Mouse (Mus musculus): ENCODE results near the gene Slc5a11. TPM values are rescaled to one million over a fixed set of nuclear protein-coding genes. Genes with fewer than 3 reads are reported as not detected.
A peak's percentile ranks its signal among the peaks of the same experiment; 100 is the strongest.

Slc5a11 gene
- polyA plus RNA-seq, 1 experiment from 2014 or later: not detected

DNA sequence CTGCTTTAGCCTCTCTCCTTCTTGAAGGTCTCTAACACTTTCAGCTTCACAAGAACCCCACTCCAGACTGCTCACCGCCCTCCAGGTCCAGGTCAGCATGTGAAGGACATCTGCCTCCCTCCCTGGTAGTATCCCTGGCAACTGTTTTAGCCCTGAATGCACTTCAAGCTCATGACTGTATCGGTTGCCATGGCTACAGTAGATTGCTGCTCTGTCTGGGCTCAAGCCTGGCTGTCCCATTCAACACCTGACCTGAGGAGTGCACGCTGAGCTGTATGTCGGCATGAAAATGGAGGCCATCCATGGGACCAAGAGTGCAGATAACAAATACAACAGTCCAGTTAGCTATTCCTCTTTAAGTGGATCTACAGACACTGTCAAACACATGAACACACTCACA lies 24.0 kb downstream of the Slc5a11 start:
- H3K27ac ChIP-seq (replicated peaks; ENCODE audit: low read depth, low read length): no peak overlapping the region
- ATAC-seq (replicated peaks; ENCODE audit: insufficient number of reproducible peaks, low FRiP score, low TSS enrichment, low read depth) (0 out of 2 replicates have a peak, but pooled peaks have one; percentile 9), DNase-seq (ENCODE audit: low spot score) (no peak)
- H3K4me2 ChIP-seq (ENCODE audit: low read depth, low read length): no peak overlapping the region
- H3K4me1 ChIP-seq (ENCODE audit: control insufficient read depth, insufficient read depth, low read length): no peaks in the 10 kb centered on the region
- no peaks in the 10 kb centered on the region for H3K27me3 ChIP-seq (ENCODE audit: control insufficient read depth, insufficient read depth, low read length)
- H3K9ac ChIP-seq (replicated peaks; ENCODE audit: low read length): no peak overlapping the region
- H3K4me3 ChIP-seq (ENCODE audit: low read depth, low read length): no peak overlapping the region
- no peaks in the 10 kb centered on the region for H3K36me3 ChIP-seq (replicated peaks; ENCODE audit: control insufficient read depth, insufficient read depth, low read depth, low read length)
- H3K9me3 ChIP-seq (replicated peaks; ENCODE audit: control insufficient read depth, low read length): no peaks in the 10 kb centered on the region
- 75% methylated on average over 4 of the region's 4 CpGs for WGBS

DNA sequence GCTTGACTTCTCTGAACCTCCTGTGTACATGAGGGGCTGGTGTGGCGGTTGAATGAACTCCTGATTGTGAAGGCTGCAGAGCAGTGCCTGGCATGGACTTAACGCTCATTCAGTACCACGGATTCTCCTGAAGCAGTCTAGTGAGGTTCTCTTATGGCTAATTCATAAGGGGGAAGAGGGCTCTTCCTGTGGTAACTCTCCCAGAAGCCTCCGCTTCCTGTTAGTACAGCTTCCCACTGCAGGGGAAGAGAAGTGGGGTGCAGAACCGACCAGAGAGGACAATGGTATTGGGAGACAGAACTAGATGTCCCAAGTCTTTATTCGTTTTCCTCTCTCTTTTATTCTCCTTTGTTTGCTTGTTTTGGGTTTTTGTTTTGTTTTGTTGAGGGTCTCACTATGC lies 25.5 kb downstream of the Slc5a11 start:
- DNase-seq (ENCODE audit: low spot score) (no peak), ATAC-seq (replicated peaks; ENCODE audit: insufficient number of reproducible peaks, low FRiP score, low TSS enrichment, low read depth) (no peak)
- Histone ChIP-seq H3K4me2 (ENCODE audit: low read depth, low read length) (no peak overlapping the region), H3K27ac (replicated peaks; ENCODE audit: low read depth, low read length) (no peak overlapping the region), H3K27me3 (ENCODE audit: control insufficient read depth, insufficient read depth, low read length) (no peaks in the 10 kb centered on the region), H3K4me1 (ENCODE audit: control insufficient read depth, insufficient read depth, low read length) (no peaks in the 10 kb centered on the region), H3K9ac (replicated peaks; ENCODE audit: low read length) (no peak overlapping the region), H3K36me3 (replicated peaks; ENCODE audit: control insufficient read depth, insufficient read depth, low read depth, low read length) (no peaks in the 10 kb centered on the region), H3K9me3 (replicated peaks; ENCODE audit: control insufficient read depth, low read length) (no peaks in the 10 kb centered on the region), H3K4me3 (ENCODE audit: low read depth, low read length) (no peak overlapping the region)
- 77% methylated on average over 6 of the region's 6 CpGs for WGBS

DNA sequence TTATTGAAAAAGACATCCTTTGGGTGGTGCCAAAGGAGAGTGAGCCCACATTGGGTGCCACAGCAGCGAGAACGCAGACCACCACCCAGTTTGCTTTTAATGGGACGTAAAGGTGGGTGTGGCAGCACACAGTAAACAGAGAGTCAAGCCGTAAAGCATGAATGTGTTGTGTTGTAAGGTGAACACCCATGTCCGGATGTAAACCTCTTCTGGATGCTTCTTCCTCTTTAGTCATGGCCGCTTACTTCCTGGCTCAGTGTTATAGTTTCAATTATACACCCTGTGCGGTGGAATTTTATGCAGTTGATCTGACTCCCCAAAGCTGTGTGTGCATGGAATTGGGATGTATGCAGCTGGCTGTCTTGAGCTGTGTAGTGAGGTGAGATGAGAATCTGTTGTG lies 27.7 kb downstream of the Slc5a11 start:
- no peaks in the 10 kb centered on the region for H3K9me3 ChIP-seq (replicated peaks; ENCODE audit: control insufficient read depth, low read length)
- no peak for ATAC-seq (replicated peaks; ENCODE audit: insufficient number of reproducible peaks, low FRiP score, low TSS enrichment, low read depth)
- H3K9ac ChIP-seq (replicated peaks; ENCODE audit: low read length): no peak overlapping the region
- no peak overlapping the region for H3K4me2 ChIP-seq (ENCODE audit: low read depth, low read length)
- DNase-seq (ENCODE audit: low spot score): no peak
- WGBS: 91% methylated on average over 7 of the region's 7 CpGs
- no peak overlapping the region for H3K27ac ChIP-seq (replicated peaks; ENCODE audit: low read depth, low read length)
- no peak overlapping the region for H3K4me3 ChIP-seq (ENCODE audit: low read depth, low read length)
- H3K36me3 ChIP-seq (replicated peaks; ENCODE audit: control insufficient read depth, insufficient read depth, low read depth, low read length): no peaks in the 10 kb centered on the region
- no peaks in the 10 kb centered on the region for H3K27me3 ChIP-seq (ENCODE audit: control insufficient read depth, insufficient read depth, low read length)
- H3K4me1 ChIP-seq (ENCODE audit: control insufficient read depth, insufficient read depth, low read length): no peaks in the 10 kb centered on the region

DNA sequence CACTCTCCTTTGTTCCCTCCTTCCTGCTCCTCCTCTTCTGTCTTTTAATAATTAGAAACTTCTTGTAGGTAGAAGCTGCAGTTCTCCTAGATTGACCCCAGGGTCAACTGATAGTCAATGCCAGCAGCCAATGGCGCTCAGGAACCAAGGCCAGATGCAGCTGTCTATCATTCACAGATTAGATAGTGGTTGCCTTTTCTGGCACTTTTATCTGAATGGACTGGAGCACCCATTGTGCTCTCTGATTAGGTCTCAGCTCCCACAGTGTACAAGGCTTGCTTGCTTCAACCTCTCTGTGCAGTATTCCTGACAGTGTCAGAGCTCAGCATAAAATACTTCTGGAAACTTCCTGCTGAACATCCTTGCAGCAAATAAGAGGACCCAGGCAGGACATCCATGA lies 30.3 kb downstream of the Slc5a11 start:
- WGBS: 82% methylated on average over 1 of the region's 1 CpGs
- Histone ChIP-seq H3K4me1 (ENCODE audit: control insufficient read depth, insufficient read depth, low read length) (no peaks in the 10 kb centered on the region), H3K27me3 (ENCODE audit: control insufficient read depth, insufficient read depth, low read length) (no peaks in the 10 kb centered on the region), H3K9ac (replicated peaks; ENCODE audit: low read length) (no peak overlapping the region), H3K4me3 (ENCODE audit: low read depth, low read length) (no peak overlapping the region), H3K9me3 (replicated peaks; ENCODE audit: control insufficient read depth, low read length) (no peaks in the 10 kb centered on the region), H3K27ac (replicated peaks; ENCODE audit: low read depth, low read length) (no peak overlapping the region), H3K4me2 (ENCODE audit: low read depth, low read length) (no peak overlapping the region), H3K36me3 (replicated peaks; ENCODE audit: control insufficient read depth, insufficient read depth, low read depth, low read length) (no peaks in the 10 kb centered on the region)
- ATAC-seq (replicated peaks; ENCODE audit: insufficient number of reproducible peaks, low FRiP score, low TSS enrichment, low read depth) (no peak), DNase-seq (ENCODE audit: low spot score) (no peak)

DNA sequence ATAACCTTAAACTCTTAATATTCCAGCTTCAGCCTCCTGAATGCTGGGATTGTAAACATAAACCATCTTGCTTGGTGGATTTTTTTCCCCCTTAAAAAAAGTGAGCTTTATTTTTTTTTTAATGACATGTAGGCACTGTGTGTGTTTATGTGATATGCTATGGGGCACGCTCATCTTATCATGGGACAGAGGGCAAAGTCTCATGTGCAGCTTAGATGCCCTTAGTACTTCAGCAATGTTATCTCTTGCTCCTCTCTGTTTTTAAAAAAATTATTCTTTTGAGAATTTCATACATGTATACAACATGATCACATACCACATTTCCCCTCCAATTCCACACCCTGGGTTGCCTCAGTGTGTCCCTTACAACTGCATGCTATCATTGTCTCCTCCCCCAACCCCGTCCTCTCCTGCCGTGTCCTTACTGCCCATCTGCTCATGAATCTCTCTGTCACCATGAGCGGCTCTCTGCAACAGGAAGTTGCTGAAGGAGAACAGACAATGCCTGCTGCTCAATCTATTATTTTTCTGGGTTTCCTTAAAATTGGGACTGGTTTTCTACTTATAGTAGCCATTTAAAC lies 32.0 kb downstream of the Slc5a11 start:
- no peak for ATAC-seq (replicated peaks; ENCODE audit: insufficient number of reproducible peaks, low FRiP score, low TSS enrichment, low read depth)
- 65% methylated on average over 4 of the region's 4 CpGs for WGBS
- no peaks in the 10 kb centered on the region for H3K36me3 ChIP-seq (replicated peaks; ENCODE audit: control insufficient read depth, insufficient read depth, low read depth, low read length)
- no peaks in the 10 kb centered on the region for H3K27me3 ChIP-seq (ENCODE audit: control insufficient read depth, insufficient read depth, low read length)
- H3K27ac ChIP-seq (replicated peaks; ENCODE audit: low read depth, low read length): no peak overlapping the region
- no peaks in the 10 kb centered on the region for H3K4me1 ChIP-seq (ENCODE audit: control insufficient read depth, insufficient read depth, low read length)
- no peak overlapping the region for H3K4me2 ChIP-seq (ENCODE audit: low read depth, low read length)
- no peak overlapping the region for H3K4me3 ChIP-seq (ENCODE audit: low read depth, low read length)
- H3K9me3 ChIP-seq (replicated peaks; ENCODE audit: control insufficient read depth, low read length): no peaks in the 10 kb centered on the region
- no peak for DNase-seq (ENCODE audit: low spot score)
- no peak overlapping the region for H3K9ac ChIP-seq (replicated peaks; ENCODE audit: low read length)

DNA sequence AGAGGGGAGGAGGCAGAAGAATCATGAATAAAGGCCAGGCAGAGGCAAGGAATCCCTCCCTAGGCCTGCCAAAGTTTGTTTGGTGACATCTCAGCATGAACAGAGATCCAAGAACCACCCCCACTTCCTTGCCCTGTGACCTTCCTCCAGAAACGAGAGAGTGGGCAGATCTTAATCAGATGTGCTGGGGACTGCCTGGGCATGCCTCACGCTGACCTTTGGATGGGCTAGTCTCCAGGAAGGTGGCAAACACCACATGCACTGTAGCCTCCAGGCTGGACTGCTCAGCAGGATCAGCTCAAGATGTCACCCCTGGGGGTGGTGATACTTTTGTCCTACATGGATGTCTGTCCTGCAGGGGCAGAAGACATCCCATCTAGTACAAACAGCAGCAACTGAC lies 33.6 kb downstream of the Slc5a11 start:
- no peak for ATAC-seq (replicated peaks; ENCODE audit: insufficient number of reproducible peaks, low FRiP score, low TSS enrichment, low read depth)
- 37% methylated on average over 2 of the region's 2 CpGs for WGBS

DNA sequence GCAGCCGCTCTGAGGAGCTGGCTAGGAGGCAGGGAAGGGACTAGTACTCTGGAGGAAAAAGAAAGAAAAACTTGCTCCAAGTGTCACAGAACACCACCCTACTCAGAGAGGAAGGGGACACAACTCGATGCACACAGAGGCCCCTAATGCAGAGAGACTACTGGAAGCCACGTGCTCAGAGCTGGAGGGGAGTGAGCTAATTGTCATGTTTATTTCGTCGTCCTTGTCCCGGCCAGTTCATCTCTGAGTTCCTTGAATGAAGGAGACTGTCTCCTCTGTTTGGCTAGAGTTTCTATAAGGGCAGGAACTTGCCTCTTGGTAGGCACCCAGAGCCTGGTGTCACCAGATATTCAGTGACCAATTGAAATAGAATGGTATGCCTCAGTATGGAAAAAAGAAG lies 36.8 kb downstream of the Slc5a11 start:
- no peak for ATAC-seq (replicated peaks; ENCODE audit: insufficient number of reproducible peaks, low FRiP score, low TSS enrichment, low read depth)

More for the DNA sequence above, 33.6 kb downstream of the Slc5a11 start:
- Histone ChIP-seq H3K9me3 (replicated peaks; ENCODE audit: control insufficient read depth, low read length) (no peaks in the 10 kb centered on the region), H3K36me3 (replicated peaks; ENCODE audit: control insufficient read depth, insufficient read depth, low read depth, low read length) (no peaks in the 10 kb centered on the region), H3K9ac (replicated peaks; ENCODE audit: low read length) (no peak overlapping the region), H3K4me1 (ENCODE audit: control insufficient read depth, insufficient read depth, low read length) (no peaks in the 10 kb centered on the region), H3K4me2 (ENCODE audit: low read depth, low read length) (no peak overlapping the region), H3K27ac (replicated peaks; ENCODE audit: low read depth, low read length) (no peak overlapping the region), H3K27me3 (ENCODE audit: control insufficient read depth, insufficient read depth, low read length) (no peaks in the 10 kb centered on the region), H3K4me3 (ENCODE audit: low read depth, low read length) (no peak overlapping the region)
- DNase-seq (ENCODE audit: low spot score): no peak

DNA sequence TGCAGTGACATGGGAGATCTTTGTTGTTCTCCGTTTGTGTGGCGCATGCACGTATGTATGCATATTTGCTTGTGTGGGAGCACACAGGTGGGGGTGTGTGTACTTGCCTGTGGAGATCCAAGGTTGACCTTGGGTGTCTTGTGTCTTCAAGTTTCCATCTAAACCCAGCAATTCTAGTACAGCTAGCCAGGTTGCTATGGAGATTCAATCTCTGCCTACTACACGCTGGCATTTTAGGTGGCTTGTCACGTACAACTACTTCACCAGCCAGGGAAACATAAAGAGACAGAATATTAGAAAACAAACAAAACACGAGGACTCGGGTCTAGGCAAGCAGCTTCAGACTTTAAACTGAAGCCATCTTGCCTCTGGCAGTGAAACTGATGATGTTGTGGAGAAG lies 38.8 kb downstream of the Slc5a11 start:
- no peaks in the 10 kb centered on the region for H3K36me3 ChIP-seq (replicated peaks; ENCODE audit: control insufficient read depth, insufficient read depth, low read depth, low read length)
- H3K4me3 ChIP-seq (ENCODE audit: low read depth, low read length): no peak overlapping the region
- H3K27me3 ChIP-seq (ENCODE audit: control insufficient read depth, insufficient read depth, low read length): no peaks in the 10 kb centered on the region
- WGBS: 87% methylated on average over 7 of the region's 7 CpGs
- H3K4me2 ChIP-seq (ENCODE audit: low read depth, low read length): no peak overlapping the region
- no peak overlapping the region for H3K27ac ChIP-seq (replicated peaks; ENCODE audit: low read depth, low read length)
- H3K4me1 ChIP-seq (ENCODE audit: control insufficient read depth, insufficient read depth, low read length): no peaks in the 10 kb centered on the region
- no peak for DNase-seq (ENCODE audit: low spot score)
- no peaks in the 10 kb centered on the region for H3K9me3 ChIP-seq (replicated peaks; ENCODE audit: control insufficient read depth, low read length)
- H3K9ac ChIP-seq (replicated peaks; ENCODE audit: low read length): no peak overlapping the region
- no peak for ATAC-seq (replicated peaks; ENCODE audit: insufficient number of reproducible peaks, low FRiP score, low TSS enrichment, low read depth)

More for the DNA sequence above, 36.8 kb downstream of the Slc5a11 start:
- Histone ChIP-seq H3K36me3 (replicated peaks; ENCODE audit: control insufficient read depth, insufficient read depth, low read depth, low read length) (no peaks in the 10 kb centered on the region), H3K27me3 (ENCODE audit: control insufficient read depth, insufficient read depth, low read length) (no peaks in the 10 kb centered on the region), H3K9ac (replicated peaks; ENCODE audit: low read length) (no peak overlapping the region), H3K27ac (replicated peaks; ENCODE audit: low read depth, low read length) (no peak overlapping the region), H3K4me1 (ENCODE audit: control insufficient read depth, insufficient read depth, low read length) (no peaks in the 10 kb centered on the region), H3K9me3 (replicated peaks; ENCODE audit: control insufficient read depth, low read length) (no peaks in the 10 kb centered on the region), H3K4me2 (ENCODE audit: low read depth, low read length) (no peak overlapping the region), H3K4me3 (ENCODE audit: low read depth, low read length) (no peak overlapping the region)
- 44% methylated on average over 6 of the region's 6 CpGs for WGBS
- DNase-seq (ENCODE audit: low spot score): no peak
